Comparison of ENCODE assay signal across 11 mouse cellular contexts in the genomic region with DNA sequence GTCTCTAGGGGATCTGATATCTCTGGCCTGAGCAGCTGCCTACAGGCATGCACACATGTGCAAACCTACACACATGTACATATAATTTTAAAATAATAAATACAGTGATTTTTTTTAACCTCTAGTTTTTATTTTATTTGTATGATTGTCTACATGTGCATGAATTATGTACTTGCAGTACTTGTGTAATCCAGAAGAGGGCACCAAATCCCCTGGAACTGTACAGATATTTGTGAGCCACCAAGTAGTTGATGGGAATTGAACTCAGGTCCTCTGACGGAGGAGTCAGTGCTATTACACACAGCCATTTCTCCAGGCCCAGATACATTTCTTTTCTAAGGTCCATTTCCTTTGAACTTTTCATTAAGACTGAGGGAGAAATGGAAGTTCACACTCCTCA. TPM values are rescaled to one million over a fixed set of nuclear protein-coding genes. Genes with fewer than 3 reads are reported as not detected.
A peak's percentile ranks its signal among the peaks of the same experiment; 100 is the strongest.
DNase-seq lines count a peak whose midpoint lies in the region; ATAC-seq lines count a peak whose summit lies in the region.
"Had no signal": no experiment of that assay in that cellular context is flagged by ENCODE, and none has a peak within 500 bp of the region (broad histone marks: within the 10 kb centered on the region; RNA-seq: fewer than 3 reads in every experiment).

No protein-coding gene starts in this region.

- ATAC-seq in midbrain, embryonic 14.5 days (ENCODE audit: low FRiP score, low TSS enrichment), result no peak
- ATAC-seq in midbrain, embryonic 13.5 days, result no peak
- ATAC-seq in forebrain, embryonic 12.5 days (ENCODE audit: low FRiP score), result no peak

- no peak overlapping the region for H3K27ac ChIP-seq in midbrain, embryonic 14.5 days (replicated peaks; ENCODE audit: low read depth, low read length)
- H3K27ac ChIP-seq in midbrain, embryonic 13.5 days, result no peak overlapping the region
- H3K27ac ChIP-seq in forebrain, embryonic 12.5 days, result no peak overlapping the region
- H3K27ac ChIP-seq: forebrain, embryonic 10.5 days; limb, embryonic 12.5 days had no signal

- 59% methylated on average over 1 of the region's 1 CpGs for WGBS in midbrain, embryonic 14.5 days
- 66% methylated on average over 1 of the region's 1 CpGs for WGBS in midbrain, embryonic 13.5 days
- WGBS in forebrain, embryonic 12.5 days, result 64% methylated on average over 1 of the region's 1 CpGs

- no peak overlapping the region for H3K4me3 ChIP-seq in midbrain, embryonic 14.5 days (replicated peaks; ENCODE audit: low read depth, low read length)
- no peak overlapping the region for H3K4me3 ChIP-seq in midbrain, embryonic 13.5 days (replicated peaks)
- no peak overlapping the region for H3K4me3 ChIP-seq in forebrain, embryonic 12.5 days (replicated peaks)
- H3K4me3 ChIP-seq: forebrain, embryonic 10.5 days; limb, embryonic 12.5 days had no signal

- H3K4me2 ChIP-seq in midbrain, embryonic 14.5 days (ENCODE audit: low read length), result no peak overlapping the region
- H3K4me2 ChIP-seq in midbrain, embryonic 13.5 days (replicated peaks), result no peak overlapping the region
- H3K4me2 ChIP-seq in forebrain, embryonic 12.5 days, result no peak overlapping the region
- H3K4me2 ChIP-seq: limb, embryonic 12.5 days had no signal

- no peaks in the 10 kb centered on the region for H3K27me3 ChIP-seq in midbrain, embryonic 14.5 days (ENCODE audit: control insufficient read depth, insufficient read depth, low read length)
- no peaks in the 10 kb centered on the region for H3K27me3 ChIP-seq in midbrain, embryonic 13.5 days
- H3K27me3 ChIP-seq in forebrain, embryonic 12.5 days, result no peaks in the 10 kb centered on the region
- H3K27me3 ChIP-seq: limb, embryonic 12.5 days had no signal

- H3K9ac ChIP-seq in midbrain, embryonic 14.5 days (replicated peaks; ENCODE audit: low read length), result no peak overlapping the region
- H3K9ac ChIP-seq in midbrain, embryonic 13.5 days (replicated peaks), result no peak overlapping the region
- H3K9ac ChIP-seq in forebrain, embryonic 12.5 days, result no peak overlapping the region
- H3K9ac ChIP-seq: limb, embryonic 12.5 days had no signal

- peak; percentile 7 for DNase-seq in heart, postnatal 4 days
- DNase-seq in heart, adult 11 months, result no peak
- peak; percentile 45 for DNase-seq in midbrain, embryonic 14.5 days
- peak; percentile 48 for DNase-seq in R1 (ENCODE audit: low read depth, low spot score)
- peak; percentile 43 for DNase-seq in retina, postnatal 1 day
- no peak for DNase-seq in adrenal gland, adult 8-10 months

- no peaks in the 10 kb centered on the region for H3K36me3 ChIP-seq in midbrain, embryonic 14.5 days (ENCODE audit: control insufficient read depth, insufficient read depth, low read length)
- H3K36me3 ChIP-seq in midbrain, embryonic 13.5 days, result no peaks in the 10 kb centered on the region
- H3K36me3 ChIP-seq in forebrain, embryonic 12.5 days (replicated peaks), result no peaks in the 10 kb centered on the region
- H3K36me3 ChIP-seq: forebrain, embryonic 10.5 days; limb, embryonic 12.5 days had no signal

- H3K4me1 ChIP-seq in midbrain, embryonic 14.5 days (ENCODE audit: control insufficient read depth, insufficient read depth, low read length), result no peaks in the 10 kb centered on the region
- no peaks in the 10 kb centered on the region for H3K4me1 ChIP-seq in midbrain, embryonic 13.5 days (replicated peaks)
- no peaks in the 10 kb centered on the region for H3K4me1 ChIP-seq in forebrain, embryonic 12.5 days
- H3K4me1 ChIP-seq: forebrain, embryonic 10.5 days; limb, embryonic 12.5 days had no signal

- no peaks in the 10 kb centered on the region for H3K9me3 ChIP-seq in midbrain, embryonic 14.5 days (ENCODE audit: control insufficient read depth, low read length)
- no peaks in the 10 kb centered on the region for H3K9me3 ChIP-seq in midbrain, embryonic 13.5 days
- no peaks in the 10 kb centered on the region for H3K9me3 ChIP-seq in forebrain, embryonic 12.5 days
- H3K9me3 ChIP-seq: forebrain, embryonic 10.5 days; limb, embryonic 12.5 days had no signal

RNA-seq across cellular contexts. Expression of gene Htr5a, which starts 12.3 kb away (rescaled TPM):
- total RNA-seq in heart, postnatal 4 days (2021), result not detected
- polyA plus RNA-seq in midbrain, embryonic 14.5 days (2014; fragmentation: Nextera tagmentation; extraction: Ambion mirVana), result 1.2 and 1.8 TPM in 2 replicates
- polyA plus RNA-seq in midbrain, embryonic 13.5 days (2015; fragmentation: Nextera tagmentation; extraction: Ambion mirVana), result 0.48 and 0.52 TPM in 2 replicates
- polyA plus RNA-seq in forebrain, embryonic 12.5 days (2016; fragmentation: Nextera tagmentation; extraction: Ambion mirVana), result 0.19 and 0.22 TPM in 2 replicates
- not detected for total RNA-seq in adrenal gland, adult 8-10 months (2022)
- total RNA-seq: heart, postnatal 36 days had no signal
- polyA plus RNA-seq: forebrain, embryonic 10.5 days; limb, embryonic 12.5 days had no signal

Comparison
In these comparisons a context has a peak if more than half of its experiments do, and no peak if none do; other contexts are left out.
1. DNase-seq: peak in heart, postnatal 4 days (single experiment), midbrain, embryonic 14.5 days (single experiment), R1 (single experiment) and retina, postnatal 1 day (single experiment); none in heart, adult 11 months (single experiment) and adrenal gland, adult 8-10 months (single experiment).